In genomic region chr19:45016341-45017215, GRCm38 (mm10) we compare ENCODE assay signal across 8 mouse cellular contexts. TPM values are rescaled to one million over a fixed set of nuclear protein-coding genes. Genes with fewer than 3 reads are reported as not detected.
DNase-seq lines count a peak whose midpoint lies in the region; ATAC-seq lines count a peak whose summit lies in the region.

No protein-coding gene starts in this region.

- H3K4me1 ChIP-seq in hindbrain, embryonic 13.5 days (replicated peaks): peaks cover 69% of the 10 kb centered on the region

- peak overlapping the region; percentile 90 for H3K4me2 ChIP-seq in hindbrain, embryonic 13.5 days

- H3K4me3 ChIP-seq in hindbrain, embryonic 13.5 days: peak overlapping the region; percentile 65

- no peaks in the 10 kb centered on the region for H3K9me3 ChIP-seq in hindbrain, embryonic 13.5 days

- 2% methylated on average over 17 of the region's 18 CpGs for WGBS in hindbrain, embryonic 13.5 days

- H3K27me3 ChIP-seq in hindbrain, embryonic 13.5 days: 0 out of 2 replicates have a peak, but pooled peaks cover 2% of the 10 kb centered on the region

- no peak for ATAC-seq in CD4-positive, CD25-positive, alpha-beta regulatory T cell, adult 4 months
- ATAC-seq in hindbrain, embryonic 13.5 days (ENCODE audit: low FRiP score): peak; percentile 34
- ATAC-seq in megakaryocyte progenitor cell, adult 5-6 weeks (replicated peaks; ENCODE audit: poor library complexity): peak; percentile 10

- intact Hi-C loops in left cerebral cortex, postnatal 14 days (cut with DNase I): loop anchor here (1.0 kb wide), 1 partner anchor 31 kb away; the partner anchor contains the start of gene Sfxn3

- H3K36me3 ChIP-seq in hindbrain, embryonic 13.5 days: peaks cover 12% of the 10 kb centered on the region

- peak overlapping the region; percentile 87 for H3K9ac ChIP-seq in hindbrain, embryonic 13.5 days

- peak; percentile 37 for DNase-seq in CD4-positive, CD25-positive, alpha-beta regulatory T cell, adult 2 months (ENCODE audit: low read depth, low spot score)
- peak; percentile 89 for DNase-seq in cerebellum, adult 9-10 months
- peak; percentile 52 to 75 for DNase-seq in frontal cortex, postnatal 36 days (ENCODE audit: low spot score in 2 of 2)
- DNase-seq in left cerebral cortex, postnatal 14 days (ENCODE audit: low spot score in 2 of 2): peak; percentile 63 to 85
- peak; percentile 55 for DNase-seq in right cerebral cortex, postnatal 25 days

- peak overlapping the region; percentile 96 for H3K27ac ChIP-seq in hindbrain, embryonic 13.5 days

RNA-seq across cellular contexts. Expression of gene Lzts2, which starts 2.4 kb away (rescaled TPM):
- 1 to 10 TPM in 1 of 2 experiments, under 1 TPM in 1; 0.54 to 1.6 TPM for polyA plus RNA-seq in CD4-positive, CD25-positive, alpha-beta regulatory T cell, adult 4 months (2017; shearing (Covaris generic))
- 23.4 and 24.1 TPM in 2 replicates for polyA plus RNA-seq in hindbrain, embryonic 13.5 days (2015; fragmentation: Nextera tagmentation; extraction: Ambion mirVana)
- 10 to 100 TPM; 28.9 to 31.6 TPM for total RNA-seq in left cerebral cortex, postnatal 14 days (2021)
- 4.8 and 5.1 TPM in 2 replicates for total RNA-seq in megakaryocyte progenitor cell, adult 5-6 weeks (2015)
- 7.7 and 8.6 TPM in 2 replicates for total RNA-seq in megakaryocyte progenitor cell, adult 5-6 weeks (2017)

RNA-seq across cellular contexts. Expression of gene Mrpl43, which starts 10.3 kb away (rescaled TPM):
- 10 to 100 TPM; 45.8 to 63.1 TPM for polyA plus RNA-seq in CD4-positive, CD25-positive, alpha-beta regulatory T cell, adult 4 months (2017; shearing (Covaris generic))
- polyA plus RNA-seq in hindbrain, embryonic 13.5 days (2015; fragmentation: Nextera tagmentation; extraction: Ambion mirVana): 91.6 and 93.6 TPM in 2 replicates
- 10 to 100 TPM; 41.2 to 44.6 TPM for total RNA-seq in left cerebral cortex, postnatal 14 days (2021)
- 44.3 and 44.8 TPM in 2 replicates for total RNA-seq in megakaryocyte progenitor cell, adult 5-6 weeks (2015)
- total RNA-seq in megakaryocyte progenitor cell, adult 5-6 weeks (2017): 25.2 and 30.3 TPM in 2 replicates

RNA-seq across cellular contexts. Expression of gene Twnk, which starts 11.1 kb away (rescaled TPM):
- polyA plus RNA-seq in CD4-positive, CD25-positive, alpha-beta regulatory T cell, adult 4 months (2017; shearing (Covaris generic)): 10 to 100 TPM in 1 of 2 experiments, 1 to 10 TPM in 1; 8.6 to 20.3 TPM
- 16.0 and 17.0 TPM in 2 replicates for polyA plus RNA-seq in hindbrain, embryonic 13.5 days (2015; fragmentation: Nextera tagmentation; extraction: Ambion mirVana)
- total RNA-seq in left cerebral cortex, postnatal 14 days (2021): 10 to 100 TPM; 13.2 to 14.7 TPM
- 16.5 and 18.6 TPM in 2 replicates for total RNA-seq in megakaryocyte progenitor cell, adult 5-6 weeks (2015)
- 18.4 and 22.4 TPM in 2 replicates for total RNA-seq in megakaryocyte progenitor cell, adult 5-6 weeks (2017)

RNA-seq across cellular contexts. Expression of gene Sema4g, which starts 27.7 kb away (rescaled TPM):
- polyA plus RNA-seq in CD4-positive, CD25-positive, alpha-beta regulatory T cell, adult 4 months (2017; shearing (Covaris generic)): under 1 TPM; 0.14 to 0.31 TPM
- polyA plus RNA-seq in hindbrain, embryonic 13.5 days (2015; fragmentation: Nextera tagmentation; extraction: Ambion mirVana): 19.2 and 19.9 TPM in 2 replicates
- 10 to 100 TPM; 36.2 to 37.5 TPM for total RNA-seq in left cerebral cortex, postnatal 14 days (2021)
- 0.15 and 0.30 TPM in 2 replicates for total RNA-seq in megakaryocyte progenitor cell, adult 5-6 weeks (2015)
- total RNA-seq in megakaryocyte progenitor cell, adult 5-6 weeks (2017): 0.03 TPM in 1 of 2 replicates, not detected in the other

RNA-seq across cellular contexts. Expression of gene Pdzd7, which starts 28.9 kb away (rescaled TPM):
- polyA plus RNA-seq in CD4-positive, CD25-positive, alpha-beta regulatory T cell, adult 4 months (2017; shearing (Covaris generic)): not detected
- polyA plus RNA-seq in hindbrain, embryonic 13.5 days (2015; fragmentation: Nextera tagmentation; extraction: Ambion mirVana): 1.4 and 1.5 TPM in 2 replicates
- total RNA-seq in left cerebral cortex, postnatal 14 days (2021): 1 to 10 TPM; 3.3 to 3.4 TPM
- total RNA-seq in megakaryocyte progenitor cell, adult 5-6 weeks (2015): 0.05 TPM in 1 of 2 replicates, not detected in the other
- total RNA-seq in megakaryocyte progenitor cell, adult 5-6 weeks (2017): not detected in 2 replicates

Comparison
In these comparisons a context has a peak if more than half of its experiments do, and no peak if none do; other contexts are left out.
1. DNase-seq: peak in every context shown above with its lines; median percentile 89 in cerebellum, adult 9-10 months; 74 in left cerebral cortex, postnatal 14 days; 64 in frontal cortex, postnatal 36 days; 55 in right cerebral cortex, postnatal 25 days; 37 in CD4-positive, CD25-positive, alpha-beta regulatory T cell, adult 2 months.